Comparison of ENCODE assay signal across 13 mouse cellular contexts in the genomic region with DNA sequence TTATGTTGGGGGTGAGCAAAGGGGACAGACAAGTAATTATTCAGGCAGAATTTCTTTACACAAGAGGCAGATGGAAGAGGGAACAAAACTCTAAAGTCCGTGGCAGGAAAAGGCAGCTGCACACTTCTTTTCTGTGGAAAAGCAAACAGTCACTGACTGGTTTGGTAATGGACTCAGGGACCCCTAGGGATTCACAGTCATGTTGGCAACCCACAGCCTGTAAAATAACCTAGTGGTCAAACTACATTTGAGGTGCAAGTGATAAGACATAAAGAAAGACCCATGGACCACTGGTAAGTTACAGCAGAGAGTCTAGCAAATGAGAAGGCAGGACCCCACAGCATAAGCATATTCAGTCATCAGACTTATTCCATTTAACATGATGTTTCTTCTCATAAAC.
"Had no signal": no experiment of that assay in that cellular context is flagged by ENCODE, and none has a peak within 500 bp of the region (broad histone marks: within the 10 kb centered on the region; RNA-seq: fewer than 3 reads in every experiment).

No protein-coding gene starts in this region.

- H3K27ac ChIP-seq: layer of hippocampus, adult 2 months; limb, embryonic 13.5 days; liver, embryonic 14.5 days; midbrain, embryonic 15.5 days had no signal

- ATAC-seq: midbrain, embryonic 15.5 days had no signal

- H3K4me2 ChIP-seq: limb, embryonic 13.5 days; midbrain, embryonic 15.5 days had no signal

- H3K36me3 ChIP-seq: limb, embryonic 13.5 days; midbrain, embryonic 15.5 days had no signal

- H3K9ac ChIP-seq: limb, embryonic 13.5 days; liver, embryonic 14.5 days; midbrain, embryonic 15.5 days had no signal

- H3K9me3 ChIP-seq: limb, embryonic 13.5 days; midbrain, embryonic 15.5 days had no signal

- H3K4me3 ChIP-seq: layer of hippocampus, adult 2 months; limb, embryonic 13.5 days; midbrain, embryonic 15.5 days had no signal

- H3K27me3 ChIP-seq: limb, embryonic 13.5 days; midbrain, embryonic 15.5 days had no signal

- DNase-seq: kidney, adult 18-20 months; kidney, postnatal 10 days; kidney, postnatal 4 days; left cerebral cortex, postnatal 4 days; lung, adult 18-20 months; right cerebral cortex, adult 18-20 months; right cerebral cortex, postnatal 25 days; thymus, adult 18-20 months; thymus, postnatal 14 days had no signal
